Mouse (Mus musculus) forebrain, embryonic 11.5 days (tissue): ENCODE measurements at regions not wholly inside any gene's neighbourhood (a gene's known extent, or its start where the extent isn't known, plus 50 kb on each side); places are given as distances from the start of the nearest gene placed in this dataset.

Source experiments
- ATAC-seq: fragments of 200-750 bp; cut with Nextera tagmentation; replicated peaks from 2 replicates; pipeline ENCODE4 v1.8.0; 2017; ENCODE audit warnings: moderate TSS enrichment; ENCODE audit not compliant: low FRiP score
- DNase-seq: peaks from one replicate; pipeline ENCODE4 v3.0.0-alpha.2; 2017; ENCODE audit warnings: low spot score
- H3K27ac ChIP-seq: fragments of 300-500 bp; sonication (generic); 2 replicates; pipeline ENCODE4 v1.5.1; 2014; ENCODE audit warnings: low read depth, low read length
- H3K27me3 ChIP-seq: fragments of 300-500 bp; sonication (generic); 2 replicates; pipeline ENCODE4 v1.6.1; 2014; ENCODE audit warnings: mild to moderate bottlenecking, low read length, mixed read lengths; ENCODE audit not compliant: control insufficient read depth, insufficient read depth
- H3K36me3 ChIP-seq: fragments of 300-500 bp; sonication (generic); 2 replicates; pipeline ENCODE4 v1.6.1; 2014; ENCODE audit warnings: mild to moderate bottlenecking, low read length, moderate library complexity, mixed read lengths; ENCODE audit not compliant: control insufficient read depth, insufficient read depth
- H3K4me1 ChIP-seq: fragments of 300-500 bp; sonication (generic); replicated peaks from 2 replicates; pipeline ENCODE4 v1.6.1; 2014; ENCODE audit warnings: low read length, mixed read lengths; ENCODE audit not compliant: control insufficient read depth, insufficient read depth
- H3K4me2 ChIP-seq: fragments of 300-500 bp; sonication (generic); 2 replicates; pipeline ENCODE4 v1.6.1; 2014; ENCODE audit warnings: low read depth, mild to moderate bottlenecking, low read length, moderate library complexity, mixed read lengths; ENCODE audit not compliant: severe bottlenecking
- H3K4me3 ChIP-seq: fragments of 300-500 bp; sonication (generic); 2 replicates; pipeline ENCODE4 v1.5.1; 2014; ENCODE audit warnings: low read depth, low read length
- H3K9ac ChIP-seq: fragments of 300-500 bp; sonication (generic); 2 replicates; pipeline ENCODE4 v1.6.1; 2014; ENCODE audit warnings: low read length
- H3K9me3 ChIP-seq: fragments of 300-500 bp; sonication (generic); 2 replicates; pipeline ENCODE4 v1.6.1; 2016; ENCODE audit warnings: low read length, mixed read lengths; ENCODE audit not compliant: control insufficient read depth
- WGBS: fragments of 180-500 bp; shearing (Covaris S2); extraction: QIAGEN DNeasy Blood & Tissue Kit; methylation state at CpG from one replicate; pipeline ENCODE4 v1.1.7; 2014; 5-methylcytosine and 5-hydroxymethylcytosine counted together

- no peak overlapping the region for H3K9ac ChIP-seq
- no peak overlapping the region for H3K4me3 ChIP-seq
- H3K36me3 ChIP-seq = no peaks in the 10 kb centered on the region
- no peak overlapping the region for H3K27ac ChIP-seq
- no peak overlapping the region for H3K4me2 ChIP-seq
- ATAC-seq (0 out of 2 replicates have a peak, but pooled peaks have one; percentile 51), DNase-seq (no peak)
- no peaks in the 10 kb centered on the region for H3K27me3 ChIP-seq
- WGBS = 74% methylated on average over 11 of the region's 11 CpGs
- no peaks in the 10 kb centered on the region for H3K9me3 ChIP-seq
- no peaks in the 10 kb centered on the region for H3K4me1 ChIP-seq
Measured at GRCm38 (mm10) chr11:37650095-37650494, 414.3 kb upstream of the Tenm2 start.

GRCm38 (mm10) chr11:37623290-37623689, 387.5 kb upstream of the Tenm2 start:
- no peak for ATAC-seq
- 85% methylated on average over 2 of the region's 2 CpGs for WGBS
- Histone ChIP-seq H3K9me3 (no peaks in the 10 kb centered on the region), H3K27me3 (no peaks in the 10 kb centered on the region), H3K4me2 (no peak overlapping the region), H3K9ac (no peak overlapping the region), H3K36me3 (no peaks in the 10 kb centered on the region), H3K4me1 (no peaks in the 10 kb centered on the region), H3K27ac (no peak overlapping the region), H3K4me3 (no peak overlapping the region)
- DNase-seq = no peak

- Histone ChIP-seq H3K4me1 (no peaks in the 10 kb centered on the region; the same call in 1 of the 2 replicates), H3K4me3 (no peak overlapping the region), H3K9me3 (no peaks in the 10 kb centered on the region), H3K9ac (no peak overlapping the region), H3K27ac (no peak overlapping the region), H3K27me3 (no peaks in the 10 kb centered on the region), H3K36me3 (no peaks in the 10 kb centered on the region), H3K4me2 (no peak overlapping the region)
- DNase-seq (no peak), ATAC-seq (no peak)
- WGBS = 57% methylated on average over 1 of the region's 1 CpGs
Measured at GRCm38 (mm10) chr11:37600533-37600932, 364.8 kb upstream of the Tenm2 start.

GRCm38 (mm10) chr11:37582236-37582635, 346.5 kb upstream of the Tenm2 start:
- H3K9me3 ChIP-seq = no peaks in the 10 kb centered on the region
- H3K9ac ChIP-seq = no peak overlapping the region
- no peak overlapping the region for H3K4me3 ChIP-seq
- no peaks in the 10 kb centered on the region for H3K36me3 ChIP-seq
- H3K27ac ChIP-seq = no peak overlapping the region
- 66% methylated on average over 2 of the region's 2 CpGs for WGBS
- no peak overlapping the region for H3K4me2 ChIP-seq
- DNase-seq = no peak
- no peaks in the 10 kb centered on the region for H3K4me1 ChIP-seq
- no peak for ATAC-seq
- no peaks in the 10 kb centered on the region for H3K27me3 ChIP-seq

GRCm38 (mm10) chr11:37533624-37534023, 297.9 kb upstream of the Tenm2 start:
- Histone ChIP-seq H3K9me3 (no peaks in the 10 kb centered on the region), H3K27ac (no peak overlapping the region), H3K4me2 (no peak overlapping the region), H3K36me3 (no peaks in the 10 kb centered on the region), H3K27me3 (no peaks in the 10 kb centered on the region), H3K4me3 (no peak overlapping the region), H3K4me1 (no peaks in the 10 kb centered on the region), H3K9ac (no peak overlapping the region)
- no peak for ATAC-seq
- DNase-seq = no peak
- WGBS = 55% methylated on average over 2 of the region's 2 CpGs

- H3K4me2 ChIP-seq = no peak overlapping the region
- ATAC-seq (no peak), DNase-seq (no peak)
- no peak overlapping the region for H3K27ac ChIP-seq
- H3K36me3 ChIP-seq = no peaks in the 10 kb centered on the region
- WGBS = 66% methylated on average over 2 of the region's 2 CpGs
- H3K27me3 ChIP-seq = no peaks in the 10 kb centered on the region
- H3K4me3 ChIP-seq = no peak overlapping the region
- peaks cover 2% of the 10 kb centered on the region; the same call in 1 of the 2 replicates for H3K4me1 ChIP-seq
- no peak overlapping the region for H3K9ac ChIP-seq
- no peaks in the 10 kb centered on the region for H3K9me3 ChIP-seq
Measured at GRCm38 (mm10) chr11:37532476-37532875, 296.7 kb upstream of the Tenm2 start.

- Histone ChIP-seq H3K9me3 (no peaks in the 10 kb centered on the region), H3K9ac (no peak overlapping the region), H3K27me3 (no peaks in the 10 kb centered on the region), H3K4me3 (no peak overlapping the region), H3K36me3 (no peaks in the 10 kb centered on the region), H3K4me2 (no peak overlapping the region), H3K27ac (no peak overlapping the region), H3K4me1 (peaks cover 2% of the 10 kb centered on the region; the same call in 1 of the 2 replicates)
- DNase-seq = no peak
- no peak for ATAC-seq
- WGBS = 15% methylated on average over 3 of the region's 3 CpGs
Measured at GRCm38 (mm10) chr11:37498463-37499015, 262.8 kb upstream of the Tenm2 start.

GRCm38 (mm10) chr11:37497874-37498273, 262.1 kb upstream of the Tenm2 start:
- H3K9me3 ChIP-seq = no peaks in the 10 kb centered on the region
- no peaks in the 10 kb centered on the region for H3K27me3 ChIP-seq
- H3K36me3 ChIP-seq = no peaks in the 10 kb centered on the region
- H3K4me1 ChIP-seq = peaks cover 2% of the 10 kb centered on the region; the same call in 1 of the 2 replicates
- ATAC-seq (peak; percentile 55; the same call in 1 of the 2 replicates), DNase-seq (peak; percentile 54)
- no peak overlapping the region for H3K4me2 ChIP-seq
- no peak overlapping the region for H3K27ac ChIP-seq
- WGBS = 8% methylated on average over 9 of the region's 9 CpGs
- H3K9ac ChIP-seq = no peak overlapping the region
- no peak overlapping the region for H3K4me3 ChIP-seq

GRCm38 (mm10) chr11:37480236-37480635, 244.5 kb upstream of the Tenm2 start:
- ATAC-seq = no peak
- no peaks in the 10 kb centered on the region for H3K4me1 ChIP-seq
- 82% methylated on average over 3 of the region's 3 CpGs for WGBS
- no peaks in the 10 kb centered on the region for H3K27me3 ChIP-seq
- no peaks in the 10 kb centered on the region for H3K9me3 ChIP-seq
- no peak overlapping the region for H3K4me2 ChIP-seq
- no peaks in the 10 kb centered on the region for H3K36me3 ChIP-seq
- H3K9ac ChIP-seq = no peak overlapping the region
- no peak overlapping the region for H3K27ac ChIP-seq
- no peak overlapping the region for H3K4me3 ChIP-seq
- no peak for DNase-seq
